Mouse (Mus musculus) liver, embryonic 16.5 days (tissue): ENCODE measurements around the gene Ccm2l. TPM values are rescaled to one million over a fixed set of nuclear protein-coding genes. Genes with fewer than 3 reads are reported as not detected.

ENCODE experiments used
- ATAC-seq: fragments of 200-750 bp; cut with Nextera tagmentation; 2 replicates; pipeline ENCODE4 v1.8.0; 2017; ENCODE audit warnings: low read depth, mild to moderate bottlenecking, moderate number of reproducible peaks, moderate library complexity
- H3K27ac ChIP-seq: fragments of 300-500 bp; sonication (generic); 2 replicates; pipeline ENCODE4 v1.5.1; 2014; ENCODE audit warnings: mild to moderate bottlenecking, low read length
- H3K27me3 ChIP-seq: fragments of 300-500 bp; sonication (generic); 2 replicates; pipeline ENCODE4 v1.6.1; 2014; ENCODE audit warnings: low read depth, low read length, mixed read lengths; ENCODE audit not compliant: control insufficient read depth, insufficient read depth
- H3K36me3 ChIP-seq: fragments of 300-500 bp; sonication (generic); 2 replicates; pipeline ENCODE4 v1.6.1; 2014; ENCODE audit warnings: mild to moderate bottlenecking; ENCODE audit not compliant: control insufficient read depth, insufficient read depth
- H3K4me1 ChIP-seq: fragments of 300-500 bp; sonication (generic); 2 replicates; pipeline ENCODE4 v1.6.1; 2014; ENCODE audit warnings: low read depth, low read length, mixed read lengths; ENCODE audit not compliant: control insufficient read depth
- H3K4me2 ChIP-seq: fragments of 300-500 bp; sonication (generic); 2 replicates; pipeline ENCODE4 v1.6.1; 2014; ENCODE audit warnings: low read depth, low read length, mixed read lengths
- H3K4me3 ChIP-seq: fragments of 300-500 bp; sonication (generic); 2 replicates; pipeline ENCODE4 v1.5.1; 2014; ENCODE audit warnings: low read depth, mild to moderate bottlenecking, low read length
- H3K9ac ChIP-seq: fragments of 300-500 bp; sonication (generic); 2 replicates; pipeline ENCODE4 v1.6.1; 2014; ENCODE audit warnings: low read depth, low read length
- H3K9me3 ChIP-seq: fragments of 300-500 bp; sonication (generic); replicated peaks from 2 replicates; pipeline ENCODE4 v1.6.1; 2016; ENCODE audit warnings: low read length; ENCODE audit not compliant: control insufficient read depth
- WGBS: fragments of 180-500 bp; shearing (Covaris S2); extraction: QIAGEN DNeasy Blood & Tissue Kit; methylation state at CpG from one replicate; pipeline ENCODE4 v1.1.7; 2014; ENCODE audit not compliant: insufficient replicate concordance; 5-methylcytosine and 5-hydroxymethylcytosine counted together
- polyA plus RNA-seq: library from polyadenylated mRNA; unstranded; fragments of >200 nt; fragmentation: Nextera tagmentation; extraction: Ambion mirVana; gene quantifications from 2 replicates; pipeline ENCODE4 v1.2.1, GENCODE M21; 2015

Ccm2l gene
- polyA plus RNA-seq, 1 experiment from 2014 or later, result 0.52 TPM

GRCm38 (mm10) chr2:153081866-153082265, 16.1 kb downstream of the Ccm2l start:
- H3K4me1 ChIP-seq, result no peaks in the 10 kb centered on the region; the same call in 1 of the 2 replicates
- no peak overlapping the region for H3K9ac ChIP-seq
- H3K4me3 ChIP-seq, result no peak overlapping the region
- no peak overlapping the region for H3K4me2 ChIP-seq
- ATAC-seq, result no peak
- no peak overlapping the region for H3K27ac ChIP-seq
- 62% methylated on average over 6 of the region's 6 CpGs for WGBS
- no peaks in the 10 kb centered on the region for H3K36me3 ChIP-seq
- no peaks in the 10 kb centered on the region for H3K9me3 ChIP-seq
- no peaks in the 10 kb centered on the region for H3K27me3 ChIP-seq

- Histone ChIP-seq H3K4me2 (no peak overlapping the region), H3K27me3 (no peaks in the 10 kb centered on the region), H3K9ac (no peak overlapping the region), H3K36me3 (no peaks in the 10 kb centered on the region), H3K27ac (peak overlapping the region; percentile 80), H3K9me3 (no peaks in the 10 kb centered on the region), H3K4me3 (no peak overlapping the region), H3K4me1 (no peaks in the 10 kb centered on the region; the same call in 1 of the 2 replicates)
- WGBS, result 72% methylated on average over 8 of the region's 8 CpGs
- no peak for ATAC-seq
These were observed 17.5 kb downstream of the Ccm2l start for GRCm38 (mm10) chr2:153083275-153083674.

DNA sequence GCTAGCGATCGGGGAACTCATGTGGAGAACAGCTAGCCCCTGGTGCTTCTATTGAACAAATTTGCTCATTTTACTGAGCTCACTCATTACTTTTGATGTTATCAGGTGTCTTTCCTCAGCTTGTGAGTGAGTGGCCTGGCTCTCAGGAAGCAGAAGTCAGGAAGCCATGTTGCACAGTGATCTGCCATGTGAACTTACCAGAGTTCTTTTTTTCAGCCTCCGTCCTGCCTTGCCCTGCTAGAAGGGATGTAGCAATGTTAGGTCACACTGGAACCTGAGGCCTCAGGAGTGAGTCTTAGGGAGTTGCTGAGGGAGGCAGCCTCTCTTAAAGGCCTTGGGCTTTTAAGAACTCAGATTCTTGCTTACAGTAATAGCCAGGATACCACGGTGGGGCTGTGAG, 18.1 kb downstream of the Ccm2l start:
- WGBS, result 54% methylated on average over 4 of the region's 4 CpGs
- H3K27me3 ChIP-seq, result no peaks in the 10 kb centered on the region
- no peak overlapping the region for H3K9ac ChIP-seq
- peak overlapping the region; percentile 80 for H3K27ac ChIP-seq
- H3K9me3 ChIP-seq, result no peaks in the 10 kb centered on the region
- no peak overlapping the region for H3K4me2 ChIP-seq
- ATAC-seq, result peak; percentile 37
- no peaks in the 10 kb centered on the region for H3K36me3 ChIP-seq
- no peaks in the 10 kb centered on the region; the same call in 1 of the 2 replicates for H3K4me1 ChIP-seq
- no peak overlapping the region for H3K4me3 ChIP-seq

DNA sequence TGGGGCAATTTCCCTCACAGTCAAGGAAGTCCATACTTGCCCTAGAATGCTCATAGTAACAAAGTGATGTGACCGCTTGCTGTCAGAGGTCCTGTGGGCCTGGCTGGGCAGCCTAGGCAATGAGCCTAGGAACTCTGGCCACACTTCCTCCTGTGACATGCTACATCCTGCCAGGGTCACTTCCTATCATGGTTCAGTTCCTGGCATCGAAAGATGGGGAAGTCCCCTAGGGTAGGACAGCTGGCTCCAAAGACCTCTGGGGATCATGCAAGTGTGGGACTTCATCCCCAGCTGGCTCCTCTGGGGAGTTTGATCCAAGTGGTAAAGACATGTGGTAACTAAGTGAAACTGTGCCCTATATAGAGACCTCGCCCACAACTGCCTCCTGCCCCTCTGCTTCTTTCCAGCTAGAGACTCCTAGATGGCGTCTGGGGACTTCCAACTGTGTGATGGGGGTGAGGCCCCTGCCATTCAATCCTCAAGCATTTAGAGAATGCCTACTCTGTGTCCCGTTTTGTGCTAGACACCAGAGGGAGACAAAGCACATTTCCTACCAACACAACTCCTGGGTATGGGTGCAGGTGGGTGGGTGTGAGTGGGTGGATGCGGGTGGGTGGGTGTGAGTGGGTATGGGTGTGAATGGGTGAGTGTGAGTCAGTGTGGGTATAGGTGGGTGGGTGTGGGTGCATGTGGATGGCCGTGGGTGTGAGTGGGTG, 18.7 kb downstream of the Ccm2l start:
- peak; percentile 71 for ATAC-seq

DNA sequence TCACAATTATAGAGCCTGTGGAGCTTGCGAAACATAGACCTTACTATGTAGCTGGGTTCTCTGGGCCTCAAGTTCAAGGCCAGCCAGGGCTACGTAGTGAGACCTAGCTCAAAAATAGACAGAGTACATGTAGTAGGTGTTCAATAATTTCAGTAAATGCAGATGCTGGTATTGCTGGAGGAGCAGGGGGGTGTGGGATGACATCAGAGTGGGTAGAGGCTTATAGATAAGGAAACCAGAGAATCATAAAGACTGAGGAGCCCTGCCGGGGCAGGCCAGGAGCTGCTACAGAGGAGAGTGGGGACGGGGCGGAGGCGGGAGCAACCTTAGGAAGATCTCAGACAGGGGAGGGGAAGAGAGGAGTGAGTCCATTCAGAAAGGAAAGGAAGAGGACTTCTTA, 19.8 kb downstream of the Ccm2l start:
- H3K36me3 ChIP-seq, result no peaks in the 10 kb centered on the region
- H3K9me3 ChIP-seq, result no peaks in the 10 kb centered on the region
- no peak overlapping the region for H3K4me3 ChIP-seq
- no peaks in the 10 kb centered on the region for H3K27me3 ChIP-seq
- no peak overlapping the region for H3K4me2 ChIP-seq
- 50% methylated on average over 6 of the region's 6 CpGs for WGBS
- no peak overlapping the region for H3K27ac ChIP-seq
- H3K4me1 ChIP-seq, result no peaks in the 10 kb centered on the region; the same call in 1 of the 2 replicates
- H3K9ac ChIP-seq, result no peak overlapping the region
- no peak for ATAC-seq

More for the DNA sequence above, 18.7 kb downstream of the Ccm2l start:
- peak overlapping the region; percentile 80 for H3K27ac ChIP-seq
- no peaks in the 10 kb centered on the region; the same call in 1 of the 2 replicates for H3K4me1 ChIP-seq
- H3K9me3 ChIP-seq, result no peaks in the 10 kb centered on the region
- no peak overlapping the region for H3K4me3 ChIP-seq
- no peaks in the 10 kb centered on the region for H3K27me3 ChIP-seq
- H3K36me3 ChIP-seq, result no peaks in the 10 kb centered on the region
- no peak overlapping the region for H3K9ac ChIP-seq
- WGBS, result 31% methylated on average over 7 of the region's 7 CpGs
- H3K4me2 ChIP-seq, result no peak overlapping the region

GRCm38 (mm10) chr2:153086166-153086565, 20.4 kb downstream of the Ccm2l start:
- H3K9me3 ChIP-seq, result no peaks in the 10 kb centered on the region
- WGBS, result 64% methylated on average over 4 of the region's 4 CpGs

DNA sequence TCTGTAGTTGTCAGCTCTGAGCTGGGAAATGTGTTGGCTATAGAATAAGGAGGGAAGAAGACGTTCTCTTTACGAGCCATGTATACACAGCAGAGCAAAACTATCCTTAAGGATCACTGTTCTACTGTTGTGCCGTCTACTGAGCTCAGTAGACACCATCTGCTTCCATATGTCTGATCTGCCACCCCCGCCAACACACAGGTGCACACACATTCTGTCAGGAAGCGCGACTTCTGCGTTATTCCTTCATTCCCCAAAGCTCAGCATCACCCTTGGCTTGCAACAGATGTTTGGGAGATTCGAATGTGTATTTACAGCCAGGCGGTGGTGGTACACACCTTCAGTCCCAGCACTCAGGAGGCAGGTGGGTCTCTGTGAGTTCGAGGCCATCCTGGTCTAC, 21.3 kb downstream of the Ccm2l start:
- Histone ChIP-seq H3K4me2 (no peak overlapping the region), H3K4me3 (no peak overlapping the region), H3K27me3 (no peaks in the 10 kb centered on the region), H3K9ac (no peak overlapping the region), H3K4me1 (no peaks in the 10 kb centered on the region; the same call in 1 of the 2 replicates), H3K36me3 (no peaks in the 10 kb centered on the region), H3K27ac (no peak overlapping the region), H3K9me3 (no peaks in the 10 kb centered on the region)
- 67% methylated on average over 10 of the region's 10 CpGs for WGBS
- no peak for ATAC-seq

More at GRCm38 (mm10) chr2:153086166-153086565, 20.4 kb downstream of the Ccm2l start:
- no peak overlapping the region for H3K4me2 ChIP-seq
- no peaks in the 10 kb centered on the region for H3K27me3 ChIP-seq
- no peak overlapping the region for H3K4me3 ChIP-seq
- no peak overlapping the region for H3K9ac ChIP-seq
- no peaks in the 10 kb centered on the region for H3K36me3 ChIP-seq
- H3K27ac ChIP-seq, result no peak overlapping the region
- no peak for ATAC-seq
- H3K4me1 ChIP-seq, result no peaks in the 10 kb centered on the region; the same call in 1 of the 2 replicates

DNA sequence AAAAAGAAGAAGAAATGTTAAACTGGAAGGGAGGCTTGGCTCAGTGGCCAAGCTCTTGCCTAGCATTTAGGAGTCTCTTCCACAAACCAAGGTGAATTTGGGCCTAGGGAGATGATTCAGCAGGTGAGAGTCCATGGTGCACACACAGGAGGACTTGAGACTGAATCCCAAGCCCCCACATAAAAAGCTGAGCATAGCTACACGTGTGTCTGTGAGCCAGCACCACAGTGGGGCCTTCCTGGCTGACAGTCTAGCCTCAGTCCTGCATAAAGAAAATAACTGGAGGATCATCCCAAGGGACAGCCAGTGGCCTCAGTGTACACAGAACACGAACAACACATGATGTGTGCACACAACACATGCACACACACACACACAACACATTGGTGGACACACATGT, 23.6 kb downstream of the Ccm2l start:
- ATAC-seq, result no peak
- 37% methylated on average over 2 of the region's 2 CpGs for WGBS
- no peaks in the 10 kb centered on the region for H3K9me3 ChIP-seq

GRCm38 (mm10) chr2:153090551-153091165, 24.9 kb downstream of the Ccm2l start:
- H3K27me3 ChIP-seq, result no peaks in the 10 kb centered on the region
- H3K27ac ChIP-seq, result peak overlapping the region; percentile 36
- H3K4me1 ChIP-seq, result no peaks in the 10 kb centered on the region
- H3K36me3 ChIP-seq, result no peaks in the 10 kb centered on the region
- peak; percentile 70 for ATAC-seq
- no peak overlapping the region for H3K4me3 ChIP-seq
- H3K4me2 ChIP-seq, result no peak overlapping the region
- no peaks in the 10 kb centered on the region for H3K9me3 ChIP-seq
- H3K9ac ChIP-seq, result no peak overlapping the region
- 6% methylated on average over 10 of the region's 10 CpGs for WGBS

More for the DNA sequence above, 23.6 kb downstream of the Ccm2l start:
- no peaks in the 10 kb centered on the region for H3K36me3 ChIP-seq
- no peak overlapping the region for H3K27ac ChIP-seq
- H3K4me3 ChIP-seq, result no peak overlapping the region
- no peak overlapping the region for H3K9ac ChIP-seq
- no peaks in the 10 kb centered on the region for H3K27me3 ChIP-seq
- H3K4me1 ChIP-seq, result no peaks in the 10 kb centered on the region
- no peak overlapping the region for H3K4me2 ChIP-seq
